Mouse (Mus musculus): ENCODE data around the gene Ifi211. TPM values are rescaled to one million over a fixed set of nuclear protein-coding genes. Genes with fewer than 3 reads are reported as not detected.
"Not testable (repeated sequence)": the region's sequence is repeated elsewhere in the genome, so short reads cannot be mapped to it uniquely, and the experiment has no call there.

Ifi211 gene
- polyA plus RNA-seq, 1 experiment from 2014 or later = 2.6 TPM

- not testable (repeated sequence) for H3K27me3 ChIP-seq (ENCODE audit: control insufficient read depth, insufficient read depth, low read depth, low read length); H3K4me3 ChIP-seq (ENCODE audit: low read depth, low read length)
- WGBS (ENCODE audit: insufficient replicate concordance) = 21% methylated on average over 3 of the region's 3 CpGs
Measured at GRCm38 (mm10) chr1:173941924-173942779, 29.3 kb upstream of the Ifi211 start, which contains the start of the genes Mndal and Ifi203. TSS of gene Mndal (minus strand) at chr1:173942491. TSS of gene Ifi203 (minus strand) at chr1:173942672.

GRCm38 (mm10) chr1:173941522-173941921 lies 28.7 kb upstream of the Ifi211 start:
- ATAC-seq (ENCODE audit: low read depth); H3K9me3 ChIP-seq (replicated peaks; ENCODE audit: control insufficient read depth, low read length); H3K9ac ChIP-seq (ENCODE audit: low read depth, low read length); H3K36me3 ChIP-seq (ENCODE audit: control insufficient read depth, insufficient read depth); H3K27me3 ChIP-seq (ENCODE audit: control insufficient read depth, insufficient read depth, low read depth, low read length); H3K4me3 ChIP-seq (ENCODE audit: low read depth, low read length); H3K4me1 ChIP-seq (ENCODE audit: control insufficient read depth, low read depth, low read length); H3K4me2 ChIP-seq (ENCODE audit: low read depth, low read length); H3K27ac ChIP-seq (ENCODE audit: low read length): not testable (repeated sequence)
- WGBS (ENCODE audit: insufficient replicate concordance) = 71% methylated on average over 2 of the region's 2 CpGs

More at GRCm38 (mm10) chr1:173941924-173942779, 29.3 kb upstream of the Ifi211 start, which contains the start of the genes Mndal and Ifi203:
- H3K9ac ChIP-seq (ENCODE audit: low read depth, low read length); H3K27ac ChIP-seq (ENCODE audit: low read length); H3K4me1 ChIP-seq (ENCODE audit: control insufficient read depth, low read depth, low read length); H3K9me3 ChIP-seq (replicated peaks; ENCODE audit: control insufficient read depth, low read length); H3K36me3 ChIP-seq (ENCODE audit: control insufficient read depth, insufficient read depth); H3K4me2 ChIP-seq (ENCODE audit: low read depth, low read length): not testable (repeated sequence)
- peak; percentile 45; the same call in 1 of the 2 replicates for ATAC-seq (ENCODE audit: low read depth)

GRCm38 (mm10) chr1:173919279-173919678 lies 6.4 kb upstream of the Ifi211 start:
- not testable (repeated sequence) for H3K4me1 ChIP-seq (ENCODE audit: control insufficient read depth, low read depth, low read length); H3K4me3 ChIP-seq (ENCODE audit: low read depth, low read length); H3K4me2 ChIP-seq (ENCODE audit: low read depth, low read length); H3K9me3 ChIP-seq (replicated peaks; ENCODE audit: control insufficient read depth, low read length); H3K36me3 ChIP-seq (ENCODE audit: control insufficient read depth, insufficient read depth); H3K27ac ChIP-seq (ENCODE audit: low read length); H3K27me3 ChIP-seq (ENCODE audit: control insufficient read depth, insufficient read depth, low read depth, low read length); H3K9ac ChIP-seq (ENCODE audit: low read depth, low read length); ATAC-seq (ENCODE audit: low read depth)
- WGBS (ENCODE audit: insufficient replicate concordance) = 49% methylated on average over 2 of the region's 3 CpGs

- Histone ChIP-seq H3K4me2 (ENCODE audit: low read depth, low read length) (no peak overlapping the region), H3K27ac (ENCODE audit: low read length) (no peak overlapping the region), H3K27me3 (ENCODE audit: control insufficient read depth, insufficient read depth, low read depth, low read length) (no peaks in the 10 kb centered on the region), H3K4me3 (ENCODE audit: low read depth, low read length) (no peak overlapping the region), H3K36me3 (ENCODE audit: control insufficient read depth, insufficient read depth) (no peaks in the 10 kb centered on the region), H3K4me1 (ENCODE audit: control insufficient read depth, low read depth, low read length) (no peaks in the 10 kb centered on the region), H3K9me3 (replicated peaks; ENCODE audit: control insufficient read depth, low read length) (no peaks in the 10 kb centered on the region), H3K9ac (ENCODE audit: low read depth, low read length) (no peak overlapping the region)
- ATAC-seq (ENCODE audit: low read depth) = no peak
- WGBS (ENCODE audit: insufficient replicate concordance) = 60% methylated on average over 2 of the region's 2 CpGs
Measured at GRCm38 (mm10) chr1:173914559-173914958, 1.7 kb upstream of the Ifi211 start.

- ATAC-seq (ENCODE audit: low read depth); H3K27ac ChIP-seq (ENCODE audit: low read length); H3K9ac ChIP-seq (ENCODE audit: low read depth, low read length); H3K4me3 ChIP-seq (ENCODE audit: low read depth, low read length); H3K9me3 ChIP-seq (replicated peaks; ENCODE audit: control insufficient read depth, low read length); H3K27me3 ChIP-seq (ENCODE audit: control insufficient read depth, insufficient read depth, low read depth, low read length); H3K36me3 ChIP-seq (ENCODE audit: control insufficient read depth, insufficient read depth); H3K4me2 ChIP-seq (ENCODE audit: low read depth, low read length); H3K4me1 ChIP-seq (ENCODE audit: control insufficient read depth, low read depth, low read length): not testable (repeated sequence)
Measured at GRCm38 (mm10) chr1:173913256-173913791, 478 bp upstream of the Ifi211 start.

- no peak overlapping the region for H3K27ac ChIP-seq (ENCODE audit: low read length)
- no peaks in the 10 kb centered on the region for H3K9me3 ChIP-seq (replicated peaks; ENCODE audit: control insufficient read depth, low read length)
- no peaks in the 10 kb centered on the region for H3K36me3 ChIP-seq (ENCODE audit: control insufficient read depth, insufficient read depth)
- no peak overlapping the region for H3K4me2 ChIP-seq (ENCODE audit: low read depth, low read length)
- H3K27me3 ChIP-seq (ENCODE audit: control insufficient read depth, insufficient read depth, low read depth, low read length) = no peaks in the 10 kb centered on the region
- 63% methylated on average over 2 of the region's 2 CpGs for WGBS (ENCODE audit: insufficient replicate concordance)
- no peak overlapping the region for H3K4me3 ChIP-seq (ENCODE audit: low read depth, low read length)
- H3K4me1 ChIP-seq (ENCODE audit: control insufficient read depth, low read depth, low read length) = no peaks in the 10 kb centered on the region
- no peak for ATAC-seq (ENCODE audit: low read depth)
- no peak overlapping the region for H3K9ac ChIP-seq (ENCODE audit: low read depth, low read length)
Measured at GRCm38 (mm10) chr1:173911808-173912464, 910 bp downstream of the Ifi211 start.

GRCm38 (mm10) chr1:173908390-173908789 lies 4.5 kb downstream of the Ifi211 start:
- H3K9ac ChIP-seq (ENCODE audit: low read depth, low read length); H3K9me3 ChIP-seq (replicated peaks; ENCODE audit: control insufficient read depth, low read length); H3K36me3 ChIP-seq (ENCODE audit: control insufficient read depth, insufficient read depth); H3K27ac ChIP-seq (ENCODE audit: low read length); H3K27me3 ChIP-seq (ENCODE audit: control insufficient read depth, insufficient read depth, low read depth, low read length); ATAC-seq (ENCODE audit: low read depth); H3K4me2 ChIP-seq (ENCODE audit: low read depth, low read length); H3K4me1 ChIP-seq (ENCODE audit: control insufficient read depth, low read depth, low read length); H3K4me3 ChIP-seq (ENCODE audit: low read depth, low read length): not testable (repeated sequence)

- H3K9me3 ChIP-seq (replicated peaks; ENCODE audit: control insufficient read depth, low read length); H3K9ac ChIP-seq (ENCODE audit: low read depth, low read length); H3K4me3 ChIP-seq (ENCODE audit: low read depth, low read length); H3K4me1 ChIP-seq (ENCODE audit: control insufficient read depth, low read depth, low read length); H3K36me3 ChIP-seq (ENCODE audit: control insufficient read depth, insufficient read depth); H3K27me3 ChIP-seq (ENCODE audit: control insufficient read depth, insufficient read depth, low read depth, low read length); H3K4me2 ChIP-seq (ENCODE audit: low read depth, low read length); H3K27ac ChIP-seq (ENCODE audit: low read length); ATAC-seq (ENCODE audit: low read depth): not testable (repeated sequence)
- 70% methylated on average over 3 of the region's 4 CpGs for WGBS (ENCODE audit: insufficient replicate concordance)
Measured at GRCm38 (mm10) chr1:173905885-173906284, 7.0 kb downstream of the Ifi211 start.

- not testable (repeated sequence) for H3K9ac ChIP-seq (ENCODE audit: low read depth, low read length); H3K27me3 ChIP-seq (ENCODE audit: control insufficient read depth, insufficient read depth, low read depth, low read length); H3K27ac ChIP-seq (ENCODE audit: low read length); ATAC-seq (ENCODE audit: low read depth); H3K4me1 ChIP-seq (ENCODE audit: control insufficient read depth, low read depth, low read length); H3K9me3 ChIP-seq (replicated peaks; ENCODE audit: control insufficient read depth, low read length); H3K4me2 ChIP-seq (ENCODE audit: low read depth, low read length); H3K36me3 ChIP-seq (ENCODE audit: control insufficient read depth, insufficient read depth); H3K4me3 ChIP-seq (ENCODE audit: low read depth, low read length)
Measured at GRCm38 (mm10) chr1:173889741-173890140, 23.1 kb downstream of the Ifi211 start.

Data from liver, embryonic 16.5 days (tissue).